Mouse (Mus musculus): ENCODE measurements around the gene Mbnl1.
"Not testable (repeated sequence)": the region's sequence is repeated elsewhere in the genome, so short reads cannot be mapped to it uniquely, and the experiment has no call there.

Gene Mbnl1

GRCm38 (mm10) chr3:60494774-60495535 lies 22.3 kb downstream of the Mbnl1 start:
- not testable (repeated sequence) for DNase-seq

GRCm38 (mm10) chr3:60496197-60496596 lies 23.6 kb downstream of the Mbnl1 start:
- DNase-seq = no peak

GRCm38 (mm10) chr3:60498151-60498550 lies 25.5 kb downstream of the Mbnl1 start:
- no peak for DNase-seq

- DNase-seq = no peak
Measured at GRCm38 (mm10) chr3:60498646-60499045, 26.0 kb downstream of the Mbnl1 start.

- DNase-seq = no peak
Measured at GRCm38 (mm10) chr3:60499157-60499578, 26.5 kb downstream of the Mbnl1 start.

GRCm38 (mm10) chr3:60499718-60500450 lies 27.3 kb downstream of the Mbnl1 start:
- no peak for DNase-seq

GRCm38 (mm10) chr3:60500571-60501527 lies 28.2 kb downstream of the Mbnl1 start:
- DNase-seq = peak; percentile 85

GRCm38 (mm10) chr3:60501561-60502151 lies 29.0 kb downstream of the Mbnl1 start:
- peak; percentile 49 for DNase-seq

GRCm38 (mm10) chr3:60502155-60502987 lies 29.7 kb downstream of the Mbnl1 start:
- DNase-seq = no peak

- DNase-seq = no peak
Measured at GRCm38 (mm10) chr3:60503196-60503595, 30.6 kb downstream of the Mbnl1 start.

GRCm38 (mm10) chr3:60504775-60505430 lies 32.3 kb downstream of the Mbnl1 start:
- no peak for DNase-seq

GRCm38 (mm10) chr3:60506821-60507220 lies 34.2 kb downstream of the Mbnl1 start:
- no peak for DNase-seq

- no peak for DNase-seq
Measured at GRCm38 (mm10) chr3:60507496-60507895, 34.9 kb downstream of the Mbnl1 start.

GRCm38 (mm10) chr3:60507979-60508378 lies 35.3 kb downstream of the Mbnl1 start:
- DNase-seq = no peak

- DNase-seq = no peak
Measured at GRCm38 (mm10) chr3:60511197-60511596, 38.6 kb downstream of the Mbnl1 start.

GRCm38 (mm10) chr3:60513337-60513736 lies 40.7 kb downstream of the Mbnl1 start:
- no peak for DNase-seq

- no peak for DNase-seq
Measured at GRCm38 (mm10) chr3:60513746-60514145, 41.1 kb downstream of the Mbnl1 start.

GRCm38 (mm10) chr3:60515430-60515829 lies 42.8 kb downstream of the Mbnl1 start:
- DNase-seq = no peak

- DNase-seq = peak; percentile 75
Measured at GRCm38 (mm10) chr3:60516054-60516674, 43.5 kb downstream of the Mbnl1 start.

- DNase-seq = no peak
Measured at GRCm38 (mm10) chr3:60517234-60517787, 44.7 kb downstream of the Mbnl1 start.

Data from layer of hippocampus, adult 9-11 months (tissue).